Mouse (Mus musculus) testis, adult 2 months (tissue): Measurements from ENCODE around the gene Arfip1. TPM values are rescaled to one million over a fixed set of nuclear protein-coding genes. Genes with fewer than 3 reads are reported as not detected.

Source experiments
- H3K27ac ChIP-seq: fragments of 200-500 bp; 2 replicates; pipeline ENCODE4 v1.5.1; 2012; ENCODE audit warnings: low read depth, low read length; ENCODE audit not compliant: control insufficient read depth, insufficient read depth
- H3K27me3 ChIP-seq: fragments of 200-500 bp; 2 replicates; pipeline ENCODE4 v1.6.1; 2012; ENCODE audit warnings: mild to moderate bottlenecking, low read length, moderate library complexity; ENCODE audit not compliant: control insufficient read depth, insufficient read depth
- H3K36me3 ChIP-seq: fragments of 200-500 bp; 2 replicates; pipeline ENCODE4 v1.6.1; 2012; ENCODE audit warnings: mild to moderate bottlenecking, low read length; ENCODE audit not compliant: control insufficient read depth, insufficient read depth
- H3K4me1 ChIP-seq: fragments of 200-500 bp; 2 replicates; pipeline ENCODE4 v1.6.1; 2012; ENCODE audit warnings: low read length; ENCODE audit not compliant: control insufficient read depth, insufficient read depth
- H3K4me3 ChIP-seq: fragments of 200-500 bp; 2 replicates; pipeline ENCODE4 v1.5.1; 2012; ENCODE audit warnings: low read depth, mild to moderate bottlenecking, low read length, moderate library complexity, mixed read lengths; ENCODE audit not compliant: control insufficient read depth
- CTCF ChIP-seq: fragments of 200-500 bp; IDR thresholded peaks from 2 replicates; pipeline ENCODE4 v1.5.1; 2012; ENCODE audit warnings: low read depth, mild to moderate bottlenecking, inconsistent platforms, low read length, moderate library complexity; ENCODE audit not compliant: control insufficient read depth, insufficient read depth, insufficient replicate concordance
- POLR2A ChIP-seq: fragments of 200-500 bp; IDR thresholded peaks from 2 replicates; pipeline ENCODE4 v1.6.1; 2012; ENCODE audit warnings: low read depth, mild to moderate bottlenecking, inconsistent platforms, low read length, moderate library complexity; ENCODE audit not compliant: control insufficient read depth
- polyA plus RNA-seq: library from polyadenylated mRNA; depleted of rRNA; stranded (reverse); fragments of >200 nt; gene quantifications from 2 replicates; pipeline ENCODE4 v1.2.3, GENCODE M21; 2012

Arfip1 gene
- polyA plus RNA-seq, 1 experiment = 2.6 TPM

- Histone ChIP-seq H3K4me1 (no peaks in the 10 kb centered on the region), H3K27ac (no peak overlapping the region), H3K27me3 (no peaks in the 10 kb centered on the region), H3K36me3 (no peaks in the 10 kb centered on the region; the same call in 1 of the 2 replicates), H3K4me3 (no peak overlapping the region)
- TF ChIP-seq CTCF (no peak), POLR2A (no peak)
These were observed 69.5 kb downstream of the Arfip1 start for GRCm38 (mm10) chr3:84512774-84513515.

GRCm38 (mm10) chr3:84505193-84505592 is 77.2 kb downstream of the Arfip1 start:
- TF ChIP-seq CTCF (no peak), POLR2A (no peak)
- Histone ChIP-seq H3K4me3 (no peak overlapping the region), H3K36me3 (no peaks in the 10 kb centered on the region), H3K27me3 (no peaks in the 10 kb centered on the region), H3K4me1 (no peaks in the 10 kb centered on the region), H3K27ac (no peak overlapping the region)

GRCm38 (mm10) chr3:84504291-84504690 is 78.1 kb downstream of the Arfip1 start:
- no peaks in the 10 kb centered on the region for H3K4me1 ChIP-seq
- no peak for TF ChIP-seq CTCF
- no peak for TF ChIP-seq POLR2A

GRCm38 (mm10) chr3:84502101-84502500 is 80.3 kb downstream of the Arfip1 start:
- TF ChIP-seq CTCF (no peak), POLR2A (no peak)
- no peaks in the 10 kb centered on the region for H3K4me1 ChIP-seq
- H3K27ac ChIP-seq = no peak overlapping the region
- H3K27me3 ChIP-seq = no peaks in the 10 kb centered on the region
- no peak overlapping the region for H3K4me3 ChIP-seq
- no peaks in the 10 kb centered on the region; the same call in 1 of the 2 replicates for H3K36me3 ChIP-seq

More at GRCm38 (mm10) chr3:84504291-84504690, 78.1 kb downstream of the Arfip1 start:
- no peak overlapping the region for H3K4me3 ChIP-seq
- no peaks in the 10 kb centered on the region for H3K36me3 ChIP-seq
- H3K27me3 ChIP-seq = no peaks in the 10 kb centered on the region
- no peak overlapping the region for H3K27ac ChIP-seq

GRCm38 (mm10) chr3:84500491-84500890 is 81.9 kb downstream of the Arfip1 start:
- Histone ChIP-seq H3K27ac (no peak overlapping the region), H3K4me1 (no peaks in the 10 kb centered on the region), H3K36me3 (no peaks in the 10 kb centered on the region; the same call in 1 of the 2 replicates), H3K27me3 (no peaks in the 10 kb centered on the region), H3K4me3 (no peak overlapping the region)
- TF ChIP-seq POLR2A = no peak
- TF ChIP-seq CTCF = no peak

- no peaks in the 10 kb centered on the region for H3K27me3 ChIP-seq
- TF ChIP-seq POLR2A (no peak), CTCF (no peak)
- no peak overlapping the region for H3K4me3 ChIP-seq
- no peak overlapping the region for H3K27ac ChIP-seq
- H3K4me1 ChIP-seq = no peaks in the 10 kb centered on the region
- no peaks in the 10 kb centered on the region; the same call in 1 of the 2 replicates for H3K36me3 ChIP-seq
These were observed 84.7 kb downstream of the Arfip1 start for GRCm38 (mm10) chr3:84497718-84498117.

GRCm38 (mm10) chr3:84492657-84493056 is 89.8 kb downstream of the Arfip1 start:
- no peak for TF ChIP-seq POLR2A
- TF ChIP-seq CTCF = no peak
- Histone ChIP-seq H3K4me1 (no peaks in the 10 kb centered on the region), H3K27me3 (no peaks in the 10 kb centered on the region), H3K36me3 (no peaks in the 10 kb centered on the region; the same call in 1 of the 2 replicates), H3K4me3 (no peak overlapping the region), H3K27ac (no peak overlapping the region)

- Histone ChIP-seq H3K4me1 (no peaks in the 10 kb centered on the region), H3K4me3 (no peak overlapping the region), H3K36me3 (no peaks in the 10 kb centered on the region), H3K27me3 (no peaks in the 10 kb centered on the region), H3K27ac (no peak overlapping the region)
- TF ChIP-seq CTCF (no peak), POLR2A (no peak)
These were observed 90.3 kb downstream of the Arfip1 start for GRCm38 (mm10) chr3:84492148-84492547.
